Mouse (Mus musculus) CH12.LX (cell line): ENCODE results near the gene Usp30. TPM values are rescaled to one million over a fixed set of nuclear protein-coding genes. Genes with fewer than 3 reads are reported as not detected.

ENCODE experiments used
- DNase-seq: peaks from one replicate; pipeline ENCODE4 v3.0.0-alpha.2; 2013; ENCODE audit errors: extremely low read depth
- H3K27ac ChIP-seq: 2 replicates; pipeline ENCODE4 v1.5.1; 2012; ENCODE audit warnings: low read depth, mild to moderate bottlenecking, control low read depth, moderate library complexity; ENCODE audit not compliant: insufficient read depth
- H3K27me3 ChIP-seq: replicated peaks from 2 replicates; pipeline ENCODE3; 2012; ENCODE audit warnings: inconsistent platforms
- H3K36me3 ChIP-seq, 2 experiments: replicated peaks in 1 of 2; 2 replicates each; pipeline versions ENCODE3 to v1.6.1; 2012; ENCODE audit warnings: inconsistent platforms in 1 of 2, low read length in 1 of 2, mild to moderate bottlenecking in 1 of 2, mixed read lengths in 1 of 2, moderate library complexity in 1 of 2; ENCODE audit not compliant: control insufficient read depth in 1 of 2, insufficient read depth in 1 of 2
- H3K4me1 ChIP-seq, 2 experiments: 2 replicates each; pipeline ENCODE4 v1.6.1; 2012; ENCODE audit warnings: inconsistent platforms in 1 of 2, moderate library complexity in 1 of 2; ENCODE audit not compliant: insufficient read depth in 2 of 2, control insufficient read depth in 1 of 2
- H3K4me2 ChIP-seq: 2 replicates; pipeline ENCODE4 v1.6.1; 2012; ENCODE audit warnings: low read depth, mild to moderate bottlenecking, control low read depth; ENCODE audit not compliant: poor library complexity, insufficient read depth, severe bottlenecking
- H3K4me3 ChIP-seq, 3 experiments: fragments of 150-350 bp in 1 of 3; sonication (generic) in 1 of 3; replicated peaks in 1 of 3; 2 replicates each; pipeline versions ENCODE3 to v1.5.1; 2011 to 2012; ENCODE audit warnings: low read depth in 2 of 3, low read length in 2 of 3, mild to moderate bottlenecking in 2 of 3, moderate library complexity in 2 of 3, control low read depth in 1 of 3, improper control_type of control experiment in 1 of 3, inconsistent platforms in 1 of 3, mixed read lengths in 1 of 3; ENCODE audit not compliant: poor library complexity in 1 of 3
- H3K79me2 ChIP-seq: replicated peaks from 2 replicates; pipeline ENCODE4 v1.6.1; 2012; ENCODE audit warnings: mild to moderate bottlenecking, moderate library complexity; ENCODE audit not compliant: control insufficient read depth, poor library complexity, insufficient read depth, severe bottlenecking; ENCODE audit errors: extremely low read depth
- H3K9ac ChIP-seq: 2 replicates; pipeline ENCODE4 v1.6.1; 2012; ENCODE audit warnings: low read depth, mild to moderate bottlenecking, control low read depth, moderate library complexity; ENCODE audit not compliant: insufficient read depth
- H3K9me3 ChIP-seq: replicated peaks from 2 replicates; pipeline ENCODE3; 2012; ENCODE audit warnings: low read length, inconsistent platforms, mixed read lengths
- CHD2 ChIP-seq: IDR thresholded peaks from 2 replicates; pipeline ENCODE4 v1.6.1; 2011; ENCODE audit warnings: low read length, improper control_type of control experiment
- CTCF ChIP-seq, 2 experiments: IDR thresholded peaks in 1 of 2; conservative IDR thresholded peaks in 1 of 2; 2 replicates each; pipeline ENCODE4 v1.5.1; 2011 to 2012; ENCODE audit warnings: low read depth in 2 of 2, low read length in 2 of 2, improper control_type of control experiment in 1 of 2, inconsistent platforms in 1 of 2, mild to moderate bottlenecking in 1 of 2, moderate library complexity in 1 of 2
- ELF1 ChIP-seq: IDR thresholded peaks from 2 replicates; pipeline ENCODE4 v1.6.1; 2014; ENCODE audit warnings: low read depth, mild to moderate bottlenecking, inconsistent platforms, low read length, improper control_type of control experiment
- EP300 ChIP-seq: IDR thresholded peaks from 2 replicates; pipeline ENCODE4 v1.6.1; 2011; ENCODE audit warnings: low read length, improper control_type of control experiment
- ETS1 ChIP-seq: conservative IDR thresholded peaks from 2 replicates; pipeline ENCODE4 v1.6.1; 2012; ENCODE audit warnings: low read depth, mild to moderate bottlenecking, inconsistent platforms, low read length, improper control_type of control experiment, moderate library complexity
- IRF4 ChIP-seq: IDR thresholded peaks from 2 replicates; pipeline ENCODE4 v1.6.1; 2014; ENCODE audit warnings: low read depth, mild to moderate bottlenecking, inconsistent platforms, low read length, improper control_type of control experiment
- JUND ChIP-seq: conservative IDR thresholded peaks from 2 replicates; pipeline ENCODE4 v1.6.1; 2011; ENCODE audit warnings: low read depth, low read length, improper control_type of control experiment
- KAT2A ChIP-seq: IDR thresholded peaks from 2 replicates; pipeline ENCODE4 v1.6.1; 2012; ENCODE audit warnings: low read length, improper control_type of control experiment, inconsistent platforms; ENCODE audit not compliant: insufficient replicate concordance
- MYC ChIP-seq: IDR thresholded peaks from 2 replicates; pipeline ENCODE4 v1.6.1; 2011; ENCODE audit warnings: low read depth, mild to moderate bottlenecking, improper control_type of control experiment, low read length
- NELFE ChIP-seq: IDR thresholded peaks from 2 replicates; pipeline ENCODE4 v1.6.1; 2011; ENCODE audit warnings: low read depth, low read length, improper control_type of control experiment
- RCOR1 ChIP-seq: conservative IDR thresholded peaks from 2 replicates; pipeline ENCODE4 v1.6.1; 2012; ENCODE audit warnings: low read depth, mild to moderate bottlenecking, inconsistent platforms, low read length, improper control_type of control experiment
- TCF12 ChIP-seq: IDR thresholded peaks from 2 replicates; pipeline ENCODE4 v1.6.1; 2014; ENCODE audit warnings: low read depth, mild to moderate bottlenecking, inconsistent platforms, low read length, improper control_type of control experiment
- ZC3H11A ChIP-seq: IDR thresholded peaks from 2 replicates; pipeline ENCODE4 v1.6.1; 2012; ENCODE audit warnings: low read depth, mild to moderate bottlenecking, inconsistent platforms, low read length, improper control_type of control experiment
- ZNF384 ChIP-seq: IDR thresholded peaks from 2 replicates; pipeline ENCODE4 v1.6.1; 2012; ENCODE audit warnings: low read depth, low read length, improper control_type of control experiment, inconsistent platforms
- dilution Hi-C: fragments of 300-500 bp; cut with MboI; formaldehyde crosslinking; loops from 2 replicates; pipeline ENCODE4 v1.14.3; 2020; ENCODE audit warnings: low sequenced_read_pairs; ENCODE audit not compliant: extremely low pct_unique_long_range_greater_than_20kb, extremely low pct_ligation_motif_present
- in situ Hi-C: fragments of 300-500 bp; cut with MboI; formaldehyde crosslinking; loops from 3 replicates; pipeline ENCODE4 v1.14.3; 2019; ENCODE audit warnings: low sequenced_read_pairs, low pct_ligation_motif_present, low pct_unique_long_range_greater_than_20kb, mixed read lengths
- polyA plus RNA-seq: library from polyadenylated mRNA; unstranded; fragments of >175 nt; gene quantifications from 2 replicates; pipeline ENCODE4 v1.2.1, GENCODE M21; 2012; ENCODE audit warnings: low read depth; ENCODE audit not compliant: insufficient read length
- total RNA-seq, 2 experiments: library from RNA; depleted of rRNA; stranded (reverse); fragments of 300-350 nt in 1 of 2; fragments of >200 nt in 1 of 2; gene quantifications; 2 replicates each; pipeline ENCODE4 v1.2.3; 2012 to 2014

Usp30 gene
- total and polyA plus RNA-seq, 3 experiments, result 13.0 to 15.5 (median 14.5) TPM

- TF ChIP-seq ZNF384, result peak; percentile 77
- TF ChIP-seq NELFE, result no peak
- H3K36me3 ChIP-seq, result no peaks in the 10 kb centered on the region
- H3K4me2 ChIP-seq, result no peak overlapping the region
- DNase-seq, result no peak
- no peak overlapping the region for H3K9ac ChIP-seq
- H3K79me2 ChIP-seq, result no peaks in the 10 kb centered on the region
- H3K9me3 ChIP-seq, result peaks cover 5% of the 10 kb centered on the region
- in situ Hi-C loops (no loop called here), dilution Hi-C loops (no loop called here)
- H3K27ac ChIP-seq, result no peak overlapping the region
- peaks cover 27% of the 10 kb centered on the region for H3K27me3 ChIP-seq
- no peak overlapping the region for H3K4me3 ChIP-seq
- H3K4me1 ChIP-seq, result peaks cover 4 to 9% of the 10 kb centered on the region in 2 experiments; a peak in 3 of 4 replicates
Observed at GRCm38 (mm10) chr5:114087875-114088480, 22.7 kb downstream of the Usp30 start.

- DNase-seq, result no peak
- dilution Hi-C loops, result no loop called here
- no peak overlapping the region for H3K27ac ChIP-seq
- H3K4me2 ChIP-seq, result 0 out of 2 replicates have a peak overlapping the region, but pooled peaks have one; percentile 25
- no peak overlapping the region for H3K9ac ChIP-seq
- H3K9me3 ChIP-seq, result peaks cover 16% of the 10 kb centered on the region
- H3K4me3 ChIP-seq, result no peak overlapping the region
- TF ChIP-seq KAT2A, result no peak
- no peak for TF ChIP-seq IRF4
- TF ChIP-seq RCOR1, result no peak
- TF ChIP-seq ZNF384, result no peak
- TF ChIP-seq TCF12, result no peak
- TF ChIP-seq ZC3H11A, result no peak
- TF ChIP-seq EP300, result no peak
- no peak for TF ChIP-seq ELF1
- no peak for TF ChIP-seq CHD2
- TF ChIP-seq MYC, result no peak
- TF ChIP-seq CTCF (conservative IDR thresholded peaks at IDR 0.05 in 1 of 2, IDR thresholded peaks at IDR 0.05 in 1 of 2; ENCODE audit: low read depth in 2 of 2, low read length in 2 of 2), result no peak
- no peak for TF ChIP-seq JUND
- TF ChIP-seq ETS1, result no peak
- in situ Hi-C loops, result no loop called here
- no peaks in the 10 kb centered on the region for H3K36me3 ChIP-seq
- no peaks in the 10 kb centered on the region for H3K79me2 ChIP-seq
- H3K27me3 ChIP-seq, result peaks cover 49% of the 10 kb centered on the region
- peaks cover 4% of the 10 kb centered on the region in 2 experiments; a peak in 3 of 4 replicates for H3K4me1 ChIP-seq
Observed at GRCm38 (mm10) chr5:114090421-114091013, 25.3 kb downstream of the Usp30 start.
